Mouse (Mus musculus) lung, adult 2 months (tissue): ENCODE data around the gene Dennd5b.

Source experiments
- CTCF ChIP-seq: fragments of 200-500 bp; IDR thresholded peaks from 2 replicates; pipeline ENCODE4 v1.5.1; 2011; ENCODE audit warnings: mild to moderate bottlenecking, low read length, control low read depth; ENCODE audit not compliant: insufficient read depth
- POLR2A ChIP-seq: fragments of 200-500 bp; IDR thresholded peaks from 2 replicates; pipeline ENCODE4 v1.6.1; 2011; ENCODE audit warnings: low read depth, mild to moderate bottlenecking, control low read depth, low read length, borderline replicate concordance; ENCODE audit errors: extremely low read depth

DNA sequence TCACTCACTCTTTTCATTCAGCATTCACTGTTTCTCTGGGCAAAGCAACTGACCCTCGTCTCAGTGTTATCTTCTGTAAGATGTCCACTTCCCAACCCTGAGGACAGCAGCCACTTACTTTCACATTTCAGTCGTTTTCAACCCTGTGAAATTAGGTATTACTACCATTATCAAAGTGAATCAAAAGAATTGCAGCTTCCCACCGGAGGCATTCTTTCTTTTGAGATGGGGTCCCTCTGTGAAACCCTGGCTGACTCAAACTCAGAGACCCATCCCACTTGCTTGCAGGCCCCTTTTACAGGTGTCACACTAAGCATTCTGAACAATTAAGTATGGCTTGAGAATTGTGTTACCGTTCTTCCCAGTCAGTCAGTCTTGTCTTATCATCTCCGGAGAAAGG is 159.6 kb downstream of the Dennd5b start:
- no peak for TF ChIP-seq CTCF
- no peak for TF ChIP-seq POLR2A
